7 mouse cellular contexts compared by ENCODE assay signal in genomic region chr5:142929400-142929752, GRCm38 (mm10). TPM values are rescaled to one million over a fixed set of nuclear protein-coding genes. Genes with fewer than 3 reads are reported as not detected.
A peak's percentile ranks its signal among the peaks of the same experiment; 100 is the strongest.
DNase-seq lines count a peak whose midpoint lies in the region; ATAC-seq and TF ChIP-seq lines count a peak whose summit lies in the region.

No protein-coding gene starts in this region.

- H3K4me2 ChIP-seq in lung, embryonic 15.5 days: peak overlapping the region; percentile 78
- peak overlapping the region; percentile 62 for H3K4me2 ChIP-seq in embryonic facial prominence, embryonic 12.5 days (replicated peaks)

- no peaks in the 10 kb centered on the region for H3K27me3 ChIP-seq in lung, embryonic 15.5 days
- no peaks in the 10 kb centered on the region for H3K27me3 ChIP-seq in embryonic facial prominence, embryonic 12.5 days
- H3K27me3 ChIP-seq in limb, embryonic 10.5 days (ENCODE audit: low read depth, poor library complexity, severe bottlenecking): no peaks in the 10 kb centered on the region
- H3K27me3 ChIP-seq in small intestine, adult 2 months (ENCODE audit: control insufficient read depth, insufficient read depth, low read length): no peaks in the 10 kb centered on the region

- H3K9ac ChIP-seq in lung, embryonic 15.5 days: peak overlapping the region; percentile 68
- peak overlapping the region; percentile 52 for H3K9ac ChIP-seq in embryonic facial prominence, embryonic 12.5 days

- H3K9me3 ChIP-seq in lung, embryonic 15.5 days: no peaks in the 10 kb centered on the region
- H3K9me3 ChIP-seq in embryonic facial prominence, embryonic 12.5 days: no peaks in the 10 kb centered on the region
- H3K9me3 ChIP-seq in limb, embryonic 10.5 days (replicated peaks): no peaks in the 10 kb centered on the region

- no peak for TF ChIP-seq POLR2A in small intestine, adult 2 months (IDR thresholded peaks at IDR 0.05; ENCODE audit: low read depth, low read length)

- no peak; the same call in 1 of the 2 replicates for TF ChIP-seq CTCF in small intestine, adult 2 months (IDR thresholded peaks at IDR 0.05; ENCODE audit: extremely low read depth, insufficient read length, insufficient replicate concordance, low read depth, low read length)

- ATAC-seq in lung, embryonic 15.5 days (ENCODE audit: borderline replicate concordance, extremely low read depth, low FRiP score, low TSS enrichment): 0 out of 2 replicates have a peak, but pooled peaks have one; percentile 0
- no peak for ATAC-seq in embryonic facial prominence, embryonic 12.5 days (ENCODE audit: insufficient number of reproducible peaks, insufficient read depth, low FRiP score, low TSS enrichment)

- H3K36me3 ChIP-seq in lung, embryonic 15.5 days: no peaks in the 10 kb centered on the region
- H3K36me3 ChIP-seq in embryonic facial prominence, embryonic 12.5 days: no peaks in the 10 kb centered on the region
- H3K36me3 ChIP-seq in limb, embryonic 10.5 days: no peaks in the 10 kb centered on the region
- H3K36me3 ChIP-seq in small intestine, adult 2 months (ENCODE audit: control insufficient read depth, insufficient read depth, low read length): no peaks in the 10 kb centered on the region

- no peak for DNase-seq in lung, adult 18-20 months
- no peak for DNase-seq in limb, embryonic 10.5 days (ENCODE audit: low spot score)
- DNase-seq in cerebellum, adult 9-11 months: no peak
- no peak for DNase-seq in layer of hippocampus, adult 9-11 months

- peaks cover 37% of the 10 kb centered on the region for H3K4me1 ChIP-seq in lung, embryonic 15.5 days
- H3K4me1 ChIP-seq in embryonic facial prominence, embryonic 12.5 days: peaks cover 14% of the 10 kb centered on the region
- H3K4me1 ChIP-seq in limb, embryonic 10.5 days: peaks cover 47% of the 10 kb centered on the region
- H3K4me1 ChIP-seq in small intestine, adult 2 months (ENCODE audit: control insufficient read depth, insufficient read depth, insufficient read length, low read length): peaks cover 36% of the 10 kb centered on the region; the same call in 1 of the 2 replicates

- WGBS in lung, embryonic 15.5 days: 8% methylated on average over 4 of the region's 4 CpGs
- 13% methylated on average over 4 of the region's 4 CpGs for WGBS in embryonic facial prominence, embryonic 12.5 days
- WGBS in limb, embryonic 10.5 days: 28% methylated on average over 4 of the region's 4 CpGs
- WGBS in small intestine, adult 2 months: 18% methylated on average over 4 of the region's 4 CpGs

- peak overlapping the region; percentile 45 for H3K4me3 ChIP-seq in lung, embryonic 15.5 days
- peak overlapping the region; percentile 40 for H3K4me3 ChIP-seq in embryonic facial prominence, embryonic 12.5 days
- peak overlapping the region; percentile 55 for H3K4me3 ChIP-seq in limb, embryonic 10.5 days
- peak overlapping the region; percentile 88 for H3K4me3 ChIP-seq in small intestine, adult 2 months (ENCODE audit: low read depth, low read length)

- H3K27ac ChIP-seq in lung, embryonic 15.5 days: peak overlapping the region; percentile 94
- peak overlapping the region; percentile 63 for H3K27ac ChIP-seq in embryonic facial prominence, embryonic 12.5 days
- H3K27ac ChIP-seq in limb, embryonic 10.5 days: peak overlapping the region; percentile 94
- peak overlapping the region; percentile 97 for H3K27ac ChIP-seq in small intestine, adult 2 months (ENCODE audit: insufficient read depth, low read depth, low read length)

RNA-seq across cellular contexts. Expression of gene Actb, which starts 22.8 kb away (rescaled TPM):
- polyA plus RNA-seq in lung, embryonic 15.5 days (2015; fragmentation: Nextera tagmentation; extraction: Ambion mirVana): 15,606 and 16,851 TPM in 2 replicates
- 13,963 and 14,730 TPM in 2 replicates for polyA plus RNA-seq in embryonic facial prominence, embryonic 12.5 days (2016; fragmentation: Nextera tagmentation; extraction: Ambion mirVana)
- 13,950 and 14,682 TPM in 2 replicates for polyA plus RNA-seq in limb, embryonic 10.5 days (2016; fragmentation: Nextera tagmentation; extraction: Ambion mirVana)
- 4,701 and 11,894 TPM in 2 replicates for polyA plus RNA-seq in small intestine, adult 2 months (2012; rRNA removed)

RNA-seq across cellular contexts. Expression of gene Fscn1, which starts 30.8 kb away (rescaled TPM):
- polyA plus RNA-seq in lung, embryonic 15.5 days (2015; fragmentation: Nextera tagmentation; extraction: Ambion mirVana): 240 and 246 TPM in 2 replicates
- 506 and 520 TPM in 2 replicates for polyA plus RNA-seq in embryonic facial prominence, embryonic 12.5 days (2016; fragmentation: Nextera tagmentation; extraction: Ambion mirVana)
- 806 and 864 TPM in 2 replicates for polyA plus RNA-seq in limb, embryonic 10.5 days (2016; fragmentation: Nextera tagmentation; extraction: Ambion mirVana)
- polyA plus RNA-seq in small intestine, adult 2 months (2012; rRNA removed): 12.3 and 15.0 TPM in 2 replicates

RNA-seq across cellular contexts. Expression of gene Fbxl18, which starts 34.2 kb away (rescaled TPM):
- 11.1 and 13.5 TPM in 2 replicates for polyA plus RNA-seq in lung, embryonic 15.5 days (2015; fragmentation: Nextera tagmentation; extraction: Ambion mirVana)
- 14.6 and 16.5 TPM in 2 replicates for polyA plus RNA-seq in embryonic facial prominence, embryonic 12.5 days (2016; fragmentation: Nextera tagmentation; extraction: Ambion mirVana)
- 20.9 and 22.8 TPM in 2 replicates for polyA plus RNA-seq in limb, embryonic 10.5 days (2016; fragmentation: Nextera tagmentation; extraction: Ambion mirVana)
- polyA plus RNA-seq in small intestine, adult 2 months (2012; rRNA removed): 17.0 and 28.4 TPM in 2 replicates

Comparison
In these comparisons a context has a peak if more than half of its experiments do, and no peak if none do; other contexts are left out.
1. RNA of gene Fscn1, which starts 30.8 kb away (polyA plus RNA-seq): 806 to 864 TPM in limb, embryonic 10.5 days, 506 to 520 TPM in embryonic facial prominence, embryonic 12.5 days and 240 to 246 TPM in lung, embryonic 15.5 days; 12.3 to 15.0 TPM in small intestine, adult 2 months; every median in the first group is over 10 times any median in the second.
2. Peak in every context shown above with its lines, with median percentiles within 50 percentile points of each other: H3K27ac ChIP-seq and H3K4me3 ChIP-seq.